Mouse (Mus musculus) lung, postnatal 10 days (tissue): Measurements from ENCODE around the gene Medag.

Experiments used
- DNase-seq: peaks from one replicate; pipeline ENCODE4 v3.0.0; 2021

Gene Medag

DNA sequence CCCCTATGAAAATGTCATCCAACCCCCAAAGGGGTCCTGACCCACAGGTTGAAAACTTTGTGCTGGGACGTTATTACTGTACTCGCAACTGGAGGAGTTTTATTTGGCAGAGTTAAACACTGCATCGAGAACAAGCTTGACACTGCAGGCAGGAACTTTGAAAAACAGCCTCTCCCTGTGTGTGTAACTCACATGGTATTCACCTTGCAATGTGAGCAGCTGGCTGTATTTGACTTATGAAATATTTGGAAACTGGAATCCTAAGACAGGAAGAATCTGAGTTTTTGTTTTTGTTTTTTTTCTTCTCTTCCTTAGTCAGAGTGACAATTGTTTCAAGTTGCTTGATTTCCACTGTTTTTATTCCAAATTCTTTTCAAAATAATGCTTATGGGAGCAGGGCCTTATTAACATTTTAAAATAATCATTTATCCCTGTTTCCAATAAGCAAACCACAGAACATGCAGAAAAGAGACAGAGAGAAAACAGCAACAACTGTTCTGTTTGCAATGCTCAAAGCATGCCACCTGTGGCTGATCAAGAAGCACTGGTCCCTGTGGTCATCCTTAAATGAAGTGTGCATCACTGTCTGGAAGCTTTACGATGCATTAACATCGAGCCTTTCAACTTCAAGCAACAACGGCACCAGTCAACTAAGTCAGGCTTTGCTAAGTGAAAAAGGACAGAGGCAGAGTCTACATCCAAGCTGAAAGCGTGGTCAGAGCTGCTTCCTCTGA is 26.2 kb upstream of the Medag start:
- DNase-seq, result no peak

DNA sequence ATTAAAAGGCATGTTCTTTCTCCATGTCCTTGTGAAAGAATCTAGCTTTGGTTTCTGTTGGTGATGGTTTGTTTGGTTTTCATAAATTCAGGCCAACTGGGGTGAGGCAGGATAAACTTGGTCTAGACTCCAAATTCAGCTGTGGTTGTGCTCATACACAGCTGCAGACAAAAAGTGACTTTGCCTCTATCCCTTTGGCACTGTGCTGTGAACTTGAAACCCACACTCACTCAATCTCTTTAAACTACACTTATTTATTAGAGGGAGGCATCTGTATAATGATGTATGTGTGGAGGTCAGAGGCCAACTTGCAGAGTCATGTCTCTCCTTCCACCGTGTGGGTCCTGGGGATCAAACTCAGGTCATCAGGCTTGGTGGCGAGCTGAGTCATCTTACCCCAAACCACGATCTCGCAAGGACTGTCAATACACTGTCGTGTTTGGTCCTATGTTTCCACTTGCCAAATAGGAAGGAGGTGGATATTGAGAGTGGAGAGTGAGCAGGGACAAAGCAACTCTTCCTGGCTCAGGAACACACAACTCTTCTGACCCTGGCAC is 25.2 kb upstream of the Medag start:
- DNase-seq, result no peak

DNA sequence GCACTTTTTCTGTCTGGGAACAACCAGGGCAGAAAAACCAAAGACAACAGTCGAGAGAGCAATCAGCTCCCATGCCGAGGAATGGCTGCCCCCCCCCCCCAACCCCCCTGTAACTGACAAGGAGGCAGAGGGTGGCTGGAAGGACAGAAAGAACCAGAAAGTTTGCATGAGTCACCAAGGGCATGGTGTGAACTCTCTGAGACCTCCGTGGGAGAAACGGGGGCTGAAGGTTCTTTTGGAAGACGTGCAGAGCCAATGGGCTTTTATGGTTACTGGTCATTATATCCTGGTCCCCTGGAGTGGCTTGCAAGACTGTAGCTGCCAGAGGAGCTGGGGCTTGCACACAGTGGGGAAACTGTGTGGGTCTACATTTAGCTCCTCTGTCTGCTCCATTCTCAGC is 22.6 kb upstream of the Medag start:
- DNase-seq, result no peak

DNA sequence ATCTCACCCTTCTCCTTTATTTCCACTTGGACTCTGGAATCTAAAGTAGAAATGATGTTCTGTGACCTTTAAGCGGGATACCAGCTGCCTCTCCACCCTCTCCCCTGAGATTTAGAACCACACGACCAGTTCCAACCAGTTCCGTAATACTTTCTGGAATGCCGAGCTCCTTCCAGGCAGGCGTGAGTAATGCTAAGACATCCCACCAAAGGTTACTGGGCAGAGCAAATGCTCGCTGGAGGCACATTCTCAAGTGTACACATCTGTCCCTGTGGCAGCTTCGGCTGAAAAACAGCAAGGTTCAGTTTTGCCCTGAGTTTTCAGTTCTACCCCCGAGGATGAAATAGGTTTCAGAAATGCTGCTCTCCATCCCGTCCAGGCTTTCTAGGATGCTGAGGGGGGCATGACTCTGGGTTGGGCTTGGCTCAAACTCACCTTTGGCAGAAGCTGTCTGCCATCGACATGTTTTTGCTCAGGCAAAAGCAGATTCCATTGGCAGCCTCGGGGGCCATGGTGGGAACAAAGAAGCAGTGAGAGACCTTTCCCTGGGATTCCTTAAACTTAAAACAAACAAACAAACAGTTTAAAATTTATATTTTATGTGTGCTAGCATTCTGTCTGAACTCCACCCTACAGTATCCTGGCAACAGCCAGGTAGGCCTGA is 21.9 kb upstream of the Medag start:
- peak; percentile 69 for DNase-seq

DNA sequence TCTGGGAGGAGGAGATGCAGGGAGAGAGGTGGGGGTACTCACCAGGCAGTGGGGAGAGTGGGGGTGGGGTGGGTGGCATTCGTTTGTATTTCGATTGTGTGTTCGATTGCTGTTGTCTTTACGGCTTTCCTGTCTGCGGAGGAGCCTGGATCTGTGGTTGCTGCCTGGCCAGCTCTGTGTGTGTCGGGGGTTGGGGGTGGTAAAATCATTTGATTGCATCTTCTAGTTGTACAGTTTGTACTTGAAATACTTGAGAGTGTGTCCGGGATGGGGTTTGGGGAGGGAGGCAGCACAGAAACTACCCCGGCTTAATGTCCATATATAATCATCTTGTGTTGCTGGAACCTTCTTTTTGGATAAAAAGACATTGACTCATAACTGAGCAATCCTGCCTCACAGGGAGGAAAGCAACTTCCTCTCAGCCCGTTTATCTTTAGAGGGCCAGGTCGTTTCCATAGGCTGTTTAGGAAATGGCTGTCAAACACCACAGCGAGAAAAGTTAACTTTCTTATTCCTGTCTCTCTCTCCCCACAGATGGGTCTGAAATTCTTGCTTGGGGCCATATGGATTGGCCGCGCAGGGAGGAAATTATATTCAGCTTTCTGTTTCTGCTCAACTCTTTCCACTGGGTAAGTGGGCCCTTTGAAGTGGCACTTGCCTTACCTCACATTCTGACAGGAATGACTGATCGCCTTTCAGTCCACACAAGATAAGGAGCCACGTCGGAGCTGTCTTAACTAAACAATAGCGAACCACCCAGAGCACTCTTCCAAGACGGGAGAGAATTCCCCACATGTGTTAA is 19.8 kb upstream of the Medag start:
- DNase-seq, result peak; percentile 38

DNA sequence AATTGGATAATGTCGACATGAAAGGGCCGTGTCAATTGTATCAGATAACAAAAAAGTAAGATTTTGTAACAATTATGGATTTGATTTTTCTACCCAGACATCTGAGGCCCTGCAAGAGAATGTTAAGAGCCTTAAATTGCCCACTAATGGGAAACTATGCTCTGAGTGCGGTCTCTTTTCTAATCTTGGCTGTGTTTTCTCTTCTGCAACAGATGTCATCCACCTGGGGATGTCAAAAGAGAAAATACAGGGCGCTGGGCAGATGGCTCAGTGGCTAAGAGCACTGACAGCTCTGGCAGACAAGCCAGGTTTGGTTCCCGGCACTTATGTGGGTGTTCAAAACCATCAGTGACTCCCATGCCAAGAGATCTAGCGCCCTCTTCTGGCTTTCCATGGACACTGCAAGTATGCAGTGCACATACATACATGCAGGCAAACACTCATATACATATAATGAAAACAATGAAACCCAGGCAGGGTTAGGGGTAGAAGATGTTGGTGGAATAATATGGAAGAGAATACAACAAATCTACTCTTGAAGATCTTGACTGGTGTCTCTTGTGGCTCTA is 19.0 kb upstream of the Medag start:
- no peak for DNase-seq

DNA sequence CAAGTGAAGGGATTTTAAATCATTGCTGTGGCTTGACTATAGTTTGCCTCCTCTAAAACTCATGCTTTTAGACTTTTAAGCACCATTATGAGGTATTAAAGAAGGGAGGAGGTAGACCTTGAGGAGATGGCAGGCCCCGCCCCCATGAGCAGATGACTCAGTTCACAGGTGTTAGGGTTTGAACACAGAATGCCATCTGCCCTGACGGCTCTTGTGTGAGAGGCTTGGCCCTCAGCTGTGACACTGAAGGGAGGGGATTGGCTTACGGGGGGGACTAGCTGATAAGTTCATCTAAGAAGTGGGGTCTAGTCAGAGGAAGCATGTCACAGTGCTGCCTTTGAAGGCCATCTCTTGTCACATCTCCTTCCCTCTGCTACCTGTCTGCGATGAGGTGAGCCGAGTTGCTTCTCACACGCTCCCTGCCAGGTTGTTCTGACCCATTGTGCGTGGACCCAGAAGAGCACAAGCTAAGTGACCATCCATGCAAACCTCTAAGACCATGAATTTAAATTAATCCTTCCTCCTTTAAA is 10.0 kb upstream of the Medag start:
- no peak for DNase-seq

DNA sequence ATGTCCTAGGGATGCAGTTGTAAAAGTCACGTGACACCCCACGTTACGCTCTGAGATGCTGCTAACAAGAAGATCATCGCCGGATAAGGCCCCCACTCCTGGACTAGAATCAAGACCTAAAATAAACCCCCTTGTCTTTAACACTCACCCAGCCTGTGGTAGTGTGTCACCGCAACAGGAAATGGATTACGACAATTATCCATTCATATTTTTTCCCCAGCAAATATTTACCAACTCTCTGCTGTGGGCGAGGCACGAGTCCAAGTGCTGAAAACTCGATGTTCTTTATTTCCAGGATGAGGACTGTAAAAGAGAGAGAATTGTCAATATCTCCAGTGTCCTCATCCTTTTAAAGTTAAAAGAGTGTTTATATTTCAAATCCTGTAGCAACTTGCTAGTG is 9.5 kb upstream of the Medag start:
- peak; percentile 25 for DNase-seq

DNA sequence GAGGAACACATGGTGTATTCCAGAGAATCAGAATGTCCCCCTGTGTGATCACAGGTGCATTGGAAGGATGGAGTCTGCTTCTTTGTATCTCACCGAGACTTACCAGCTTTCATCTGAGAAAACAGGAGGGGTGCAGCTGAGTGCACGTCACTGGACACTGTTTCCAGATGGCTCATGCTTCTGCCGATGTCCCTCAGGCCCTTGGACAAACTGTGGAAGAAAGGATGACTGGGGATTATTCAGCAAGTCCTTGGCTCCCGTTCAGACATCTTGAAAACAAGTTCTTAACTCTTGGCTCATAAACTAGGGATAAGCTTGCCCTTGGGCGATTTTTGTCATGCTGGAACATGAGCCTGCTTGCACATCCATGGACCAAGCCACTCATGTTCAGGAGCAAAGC is 8.2 kb upstream of the Medag start:
- DNase-seq, result peak; percentile 65

DNA sequence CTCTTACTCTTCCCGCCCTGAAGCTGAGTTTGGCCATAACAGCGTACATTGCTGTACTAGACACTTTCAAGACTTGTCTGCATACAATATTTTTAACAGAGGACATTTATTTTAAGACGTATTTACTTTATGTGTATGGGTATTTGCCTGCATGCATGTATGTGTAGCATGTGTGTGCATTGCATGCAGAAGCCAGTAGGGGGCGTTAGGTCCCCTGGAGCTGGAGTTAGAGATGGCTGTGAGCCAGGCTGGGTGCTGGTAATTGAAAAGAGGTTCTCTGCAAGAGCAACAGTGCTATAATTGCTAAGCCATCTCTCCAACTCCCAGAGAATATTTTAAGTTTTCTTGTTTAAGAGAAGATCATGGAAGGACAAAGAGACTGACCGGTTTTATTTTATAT is 6.8 kb upstream of the Medag start:
- DNase-seq, result no peak

DNA sequence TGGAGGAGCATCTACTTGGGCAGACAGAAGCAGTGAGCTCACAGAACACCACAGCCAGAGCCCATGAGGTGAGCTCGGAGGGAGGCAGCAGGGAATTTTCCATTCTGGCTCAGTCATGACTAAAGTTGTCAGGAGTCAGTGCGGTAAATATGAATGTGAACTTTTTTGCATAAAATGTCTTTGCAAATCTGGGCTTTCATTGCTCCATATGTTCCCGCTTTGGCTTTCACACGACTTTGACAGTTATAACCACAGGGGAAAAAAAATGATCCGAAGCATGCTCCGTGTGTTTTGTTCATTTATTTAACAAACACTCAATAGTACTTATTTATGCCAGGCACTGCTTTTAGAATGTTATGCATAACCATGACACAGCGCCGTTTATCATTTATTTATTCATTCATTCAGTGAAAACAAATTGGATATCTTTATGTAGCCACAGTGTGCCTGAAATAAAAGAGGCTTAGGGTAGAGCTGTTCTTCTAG is 4.7 kb upstream of the Medag start:
- no peak for DNase-seq

DNA sequence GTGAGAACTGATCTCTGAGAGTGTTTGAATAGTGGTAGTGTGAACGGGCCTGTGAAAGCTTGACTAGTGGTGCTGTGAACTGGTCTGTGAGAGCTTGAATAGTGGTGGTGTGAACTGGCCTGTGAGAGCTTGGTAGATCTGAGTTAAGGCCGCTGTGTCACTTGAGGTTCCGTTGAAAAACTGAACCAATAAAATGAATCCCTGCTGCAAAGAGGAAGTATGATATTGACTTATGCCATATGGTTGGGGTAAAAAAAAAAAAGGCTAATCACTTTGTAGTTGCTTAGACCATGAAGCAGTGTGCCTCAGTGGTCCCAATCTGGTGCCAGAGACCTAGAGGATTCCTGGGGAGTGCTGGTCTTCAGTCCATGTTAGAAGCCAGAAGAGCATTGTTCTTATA is 2.0 kb upstream of the Medag start:
- no peak for DNase-seq

DNA sequence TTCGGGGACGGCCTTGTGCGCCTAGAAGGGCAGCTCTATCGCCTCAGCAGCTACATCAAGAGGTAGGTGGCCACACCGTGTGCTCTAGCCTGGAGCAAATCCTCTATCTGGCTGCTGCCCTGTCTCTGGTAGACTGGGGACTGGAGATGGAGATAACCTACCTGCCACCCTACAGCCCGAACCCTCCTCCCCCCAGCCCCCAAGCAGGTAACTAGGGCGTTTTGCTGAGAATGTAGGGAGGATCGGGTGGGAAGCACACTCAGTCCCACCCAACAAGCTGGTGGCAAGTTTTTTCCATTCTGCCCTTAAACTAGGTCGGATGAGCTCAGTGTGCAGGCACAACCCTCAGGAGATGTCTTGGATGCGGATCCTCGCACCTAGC is 636 bp downstream of the Medag start:
- no peak for DNase-seq

DNA sequence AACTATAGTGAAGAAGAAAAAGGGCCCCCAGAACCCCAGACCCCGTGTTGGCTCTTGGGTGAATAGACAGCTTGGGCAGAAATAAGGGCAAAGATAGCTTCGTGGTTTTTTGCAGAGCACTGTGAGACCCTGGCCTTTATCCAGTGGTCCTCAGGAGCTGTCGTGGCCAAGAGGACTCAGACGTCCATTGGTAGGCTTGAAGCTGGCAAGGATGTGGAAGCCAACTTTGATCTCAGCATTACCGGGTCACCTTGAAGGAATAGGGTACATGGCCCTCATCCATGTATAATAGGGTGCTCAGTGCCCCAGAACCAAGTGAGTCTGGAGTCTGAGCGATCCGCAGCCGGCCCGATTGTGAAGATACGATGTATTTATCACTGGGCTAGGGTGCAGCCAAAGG is 1.1 kb downstream of the Medag start:
- no peak for DNase-seq

DNA sequence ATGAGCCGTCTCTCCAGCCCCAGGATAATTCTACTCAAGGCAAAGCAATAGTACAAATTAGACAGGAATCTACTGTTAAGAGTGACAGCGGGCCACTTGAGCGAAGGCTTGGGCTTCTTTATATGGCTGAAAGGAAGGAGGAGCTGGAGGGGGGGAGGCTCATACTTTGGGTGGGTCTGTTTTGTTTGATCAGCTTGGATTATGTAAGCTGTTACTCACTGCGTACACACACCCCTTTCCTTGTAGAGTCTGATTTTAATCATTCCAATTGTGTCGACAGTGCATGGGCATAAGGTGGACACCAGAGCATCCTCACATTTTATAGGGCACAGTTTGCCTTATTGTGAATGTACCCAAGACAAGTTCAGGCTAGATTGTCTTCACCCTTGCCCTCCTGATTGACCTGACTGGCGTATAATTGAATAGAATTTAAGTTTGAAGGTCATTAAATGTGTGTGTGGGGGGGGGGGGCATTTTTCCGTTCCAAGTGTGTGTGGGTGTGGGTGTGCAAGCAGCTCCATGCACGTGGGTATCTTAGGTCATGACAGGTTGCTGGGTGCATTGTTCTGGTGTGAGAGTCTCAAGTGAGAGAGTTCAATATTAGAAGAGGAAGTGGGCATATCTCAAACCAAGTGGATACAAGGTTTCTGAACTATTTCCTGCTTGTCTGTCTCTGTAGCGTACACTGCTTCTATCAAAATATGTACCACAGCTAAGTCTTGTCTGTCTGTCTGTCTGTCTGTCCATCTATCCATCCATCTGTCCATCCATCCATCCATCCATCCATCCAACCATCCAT is 3.0 kb downstream of the Medag start:
- no peak for DNase-seq

DNA sequence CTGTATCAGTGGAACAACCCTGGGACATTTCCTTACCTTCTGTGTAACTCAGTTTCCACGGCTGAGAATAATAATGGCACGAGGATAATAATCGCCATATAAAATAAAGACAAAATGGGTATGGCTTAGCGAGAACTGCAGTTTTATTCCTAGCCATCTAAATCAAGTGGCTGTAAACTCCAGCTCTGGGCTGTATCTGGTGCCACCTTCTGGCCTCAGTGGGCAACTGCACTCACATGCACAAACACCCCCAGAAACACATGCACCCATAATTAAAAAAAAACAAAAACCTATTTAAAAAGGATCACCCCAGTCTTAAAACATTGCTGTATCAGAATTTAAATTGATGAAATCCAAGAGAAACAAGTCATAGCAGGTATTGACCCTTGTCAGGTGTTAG is 5.8 kb downstream of the Medag start:
- no peak for DNase-seq

DNA sequence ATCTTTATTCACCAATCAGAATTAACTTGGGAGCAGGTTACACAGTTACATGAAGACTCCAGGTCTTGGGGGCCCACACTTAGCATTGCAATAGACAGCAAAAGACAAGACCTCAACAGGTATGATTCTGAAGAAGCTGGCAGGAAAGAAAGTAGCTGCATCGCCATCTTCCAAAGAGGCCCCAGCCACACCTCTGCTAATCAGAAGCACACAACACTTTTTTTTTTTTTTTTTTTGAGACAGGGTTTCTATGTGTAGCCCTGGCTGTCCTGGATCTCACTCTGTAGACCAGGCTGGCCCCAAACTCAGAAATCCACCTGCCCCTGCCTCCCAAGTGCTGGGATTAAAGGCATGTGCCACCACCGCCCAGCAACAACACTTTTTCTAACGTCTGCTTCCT is 15.0 kb downstream of the Medag start:
- DNase-seq, result no peak

DNA sequence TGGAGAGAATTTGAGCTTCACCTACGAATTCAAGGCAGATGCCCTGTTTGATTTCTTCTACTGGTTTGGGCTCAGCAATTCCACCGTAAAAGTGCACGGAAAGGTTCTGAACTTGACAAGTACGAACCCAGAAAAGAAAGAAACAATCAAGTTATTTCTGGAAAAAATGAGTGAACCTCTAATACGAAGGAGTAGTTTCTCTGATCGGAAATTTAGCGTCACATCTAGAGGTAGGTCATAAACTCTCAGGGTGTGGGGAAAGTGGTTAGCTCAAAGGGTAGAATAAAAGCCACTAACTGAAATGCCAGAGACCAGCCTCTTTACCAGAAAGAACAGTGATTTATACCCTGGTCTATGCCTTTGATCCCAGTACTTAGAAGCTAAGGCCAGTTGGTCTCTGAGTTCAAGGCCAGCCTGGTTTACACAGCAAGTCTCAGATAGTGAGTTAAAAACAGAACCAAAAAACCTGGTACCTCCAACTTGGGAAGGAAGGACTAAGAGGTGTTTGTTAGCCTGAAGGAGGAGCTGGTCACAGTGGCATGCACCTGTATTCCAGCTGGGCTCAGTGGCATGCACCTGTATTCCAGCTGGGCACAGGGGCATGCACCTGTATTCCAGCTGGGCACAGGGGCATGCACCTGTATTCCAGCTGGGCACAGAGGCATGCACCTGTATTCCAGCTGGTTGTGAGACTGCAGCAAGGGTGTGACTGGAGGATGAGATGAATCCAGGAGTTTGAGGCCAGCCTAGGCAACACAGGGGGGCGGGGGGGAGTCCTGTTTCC is 15.9 kb downstream of the Medag start:
- no peak for DNase-seq

DNA sequence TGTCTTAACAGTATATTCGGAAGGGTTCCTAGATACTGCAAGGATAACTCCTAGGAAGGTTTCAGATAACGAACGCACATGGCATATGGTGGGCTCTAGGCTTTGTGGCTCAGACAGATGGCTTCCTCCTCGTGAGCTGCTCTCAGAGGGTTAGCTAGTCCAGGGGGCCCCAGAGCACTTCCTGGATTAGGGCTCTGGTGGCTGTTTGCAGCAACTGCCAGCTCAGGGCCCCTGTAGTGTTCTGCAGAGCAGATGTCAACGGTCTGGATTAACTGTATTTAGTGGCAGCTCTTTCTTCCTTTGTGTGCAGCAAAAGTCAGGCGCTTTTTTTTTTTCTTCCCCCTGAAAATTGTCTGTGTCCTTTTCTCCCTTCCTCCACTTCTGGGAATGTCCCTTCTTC is 16.8 kb downstream of the Medag start:
- no peak for DNase-seq

DNA sequence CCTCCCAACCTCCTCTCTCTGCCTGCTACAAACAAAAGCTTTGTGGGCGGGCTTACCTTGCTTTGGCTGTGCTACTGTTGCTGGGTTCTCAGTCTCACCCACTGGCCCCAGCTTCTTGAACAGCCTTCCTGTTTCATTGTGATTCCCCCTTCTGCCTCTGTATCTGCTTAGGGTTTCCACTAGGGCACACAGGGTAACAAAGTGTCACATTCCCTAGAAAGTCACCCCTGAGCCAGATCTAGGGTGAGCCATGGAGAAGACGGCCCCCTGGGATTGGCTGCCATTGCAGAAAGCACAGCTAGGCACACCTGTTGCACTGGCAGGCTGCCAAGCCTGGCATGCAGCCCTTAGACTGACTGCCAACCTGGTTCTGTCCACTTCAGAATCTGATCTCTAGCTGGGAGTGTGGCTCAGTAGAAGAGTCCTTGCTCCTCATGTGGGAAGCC is 17.3 kb downstream of the Medag start:
- peak; percentile 75 for DNase-seq

DNA sequence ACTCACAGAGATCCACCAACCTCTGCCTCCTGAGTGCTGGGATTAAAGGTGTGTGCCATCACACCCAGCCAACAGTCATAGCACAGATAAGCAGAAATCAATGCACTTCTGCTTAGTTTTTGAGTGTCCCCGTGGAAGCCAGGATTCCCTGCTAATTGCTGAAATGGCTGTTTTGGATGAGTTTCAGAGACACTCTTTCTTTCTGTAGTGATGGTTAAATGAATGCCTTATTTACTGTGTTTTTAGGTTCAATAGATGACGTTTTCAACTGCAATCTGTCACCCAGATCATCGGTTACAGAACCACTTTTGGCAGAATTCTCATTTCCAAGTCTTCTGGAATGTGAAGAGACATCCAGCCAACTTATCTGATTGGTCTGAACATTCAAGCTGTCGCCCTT is 18.0 kb downstream of the Medag start:
- no peak for DNase-seq
